Mouse (Mus musculus) forebrain, embryonic 14.5 days (tissue): Measurements from ENCODE around the gene Ces2g. TPM values are rescaled to one million over a fixed set of nuclear protein-coding genes. Genes with fewer than 3 reads are reported as not detected.

Experiments used
- ATAC-seq: fragments of 200-750 bp; cut with Nextera tagmentation; 2 replicates; pipeline ENCODE4 v1.8.0; 2017; ENCODE audit warnings: mild to moderate bottlenecking, moderate library complexity
- DNase-seq: peaks from one replicate; pipeline ENCODE4 v3.0.0-alpha.2; 2015; ENCODE audit warnings: low spot score
- H3K27ac ChIP-seq: fragments of 300-500 bp; sonication (generic); 2 replicates; pipeline ENCODE4 v1.5.1; 2014; ENCODE audit warnings: low read depth, mild to moderate bottlenecking, control low read depth, low read length, moderate library complexity
- H3K27me3 ChIP-seq: fragments of 300-500 bp; sonication (generic); replicated peaks from 2 replicates; pipeline ENCODE4 v1.6.1; 2014; ENCODE audit warnings: low read length, control low read depth, mixed read lengths; ENCODE audit not compliant: control insufficient read depth, insufficient read depth
- H3K36me3 ChIP-seq: fragments of 300-500 bp; sonication (generic); 2 replicates; pipeline ENCODE4 v1.6.1; 2014; ENCODE audit warnings: low read length, control low read depth; ENCODE audit not compliant: control insufficient read depth, insufficient read depth
- H3K4me1 ChIP-seq: fragments of 300-500 bp; sonication (generic); 2 replicates; pipeline ENCODE4 v1.6.1; 2014; ENCODE audit warnings: antibody characterized with exemption, low read length, control low read depth; ENCODE audit not compliant: control insufficient read depth, insufficient read depth
- H3K4me2 ChIP-seq: fragments of 300-500 bp; sonication (generic); 2 replicates; pipeline ENCODE4 v1.6.1; 2014; ENCODE audit warnings: mild to moderate bottlenecking, control low read depth, low read length
- H3K4me3 ChIP-seq: fragments of 300-500 bp; sonication (generic); 2 replicates; pipeline ENCODE4 v1.5.1; 2014; ENCODE audit warnings: low read depth, low read length, control low read depth
- H3K9ac ChIP-seq: fragments of 300-500 bp; sonication (generic); 2 replicates; pipeline ENCODE4 v1.6.1; 2014; ENCODE audit warnings: mild to moderate bottlenecking, low read length, control low read depth, moderate library complexity
- H3K9me3 ChIP-seq: fragments of 300-500 bp; sonication (generic); replicated peaks from 2 replicates; pipeline ENCODE4 v1.6.1; 2016; ENCODE audit warnings: low read length, control low read depth, mixed read lengths; ENCODE audit not compliant: control insufficient read depth
- WGBS: fragments of 180-500 bp; shearing (Covaris S2); extraction: QIAGEN DNeasy Blood & Tissue Kit; methylation state at CpG from one replicate; pipeline ENCODE4 v1.1.7; 2014; 5-methylcytosine and 5-hydroxymethylcytosine counted together
- polyA plus RNA-seq: library from polyadenylated mRNA; unstranded; fragments of >200 nt; fragmentation: Nextera tagmentation; extraction: Ambion mirVana; gene quantifications from 2 replicates; pipeline ENCODE4 v1.2.1, GENCODE M21; 2014

Gene Ces2g
- polyA plus RNA-seq = 0.05 and 0.09 TPM in 2 replicates

GRCm38 (mm10) chr8:104961537-104961961 is at the start of gene Ces2g:
Gene Ces2g (plus strand): TSS chr8:104961718.
- Histone ChIP-seq H3K9me3 (no peaks in the 10 kb centered on the region), H3K9ac (no peak within 1 kb of the TSS), H3K27me3 (no peaks in the 10 kb centered on the region), H3K4me3 (no peak within 1 kb of the TSS), H3K27ac (no peak within 1 kb of the TSS), H3K36me3 (no peaks in the 10 kb centered on the region), H3K4me2 (no peak within 1 kb of the TSS), H3K4me1 (no peaks in the 10 kb centered on the region)
- no peak for DNase-seq
- WGBS = 73% methylated on average over 5 of the region's 5 CpGs
- ATAC-seq = no peak

GRCm38 (mm10) chr8:104925972-104926596 is 35.4 kb upstream of the Ces2g start, which contains the start of gene Ces2e:
Gene Ces2e (plus strand): TSS chr8:104926260.
- WGBS = 74% methylated on average over 5 of the region's 5 CpGs
- Histone ChIP-seq H3K4me3 (no peak within 1 kb of the TSS), H3K4me1 (no peaks in the 10 kb centered on the region), H3K4me2 (no peak within 1 kb of the TSS), H3K27me3 (no peaks in the 10 kb centered on the region), H3K9ac (no peak within 1 kb of the TSS), H3K9me3 (no peaks in the 10 kb centered on the region), H3K36me3 (no peaks in the 10 kb centered on the region), H3K27ac (no peak within 1 kb of the TSS)
- no peak for DNase-seq
- no peak for ATAC-seq

GRCm38 (mm10) chr8:104927301-104927700 is 34.2 kb upstream of the Ces2g start:
- 89% methylated on average over 3 of the region's 3 CpGs for WGBS

GRCm38 (mm10) chr8:104944665-104945064 is 16.9 kb upstream of the Ces2g start:
- Histone ChIP-seq H3K27me3 (no peaks in the 10 kb centered on the region), H3K4me3 (no peak overlapping the region), H3K27ac (no peak overlapping the region), H3K9ac (no peak overlapping the region), H3K36me3 (no peaks in the 10 kb centered on the region), H3K9me3 (no peaks in the 10 kb centered on the region), H3K4me2 (no peak overlapping the region), H3K4me1 (no peaks in the 10 kb centered on the region)
- ATAC-seq (no peak), DNase-seq (no peak)
- 86% methylated on average over 2 of the region's 2 CpGs for WGBS

More at GRCm38 (mm10) chr8:104927301-104927700, 34.2 kb upstream of the Ces2g start:
- H3K27me3 ChIP-seq = no peaks in the 10 kb centered on the region
- H3K4me3 ChIP-seq = no peak overlapping the region
- H3K9me3 ChIP-seq = no peaks in the 10 kb centered on the region
- DNase-seq (no peak), ATAC-seq (no peak)
- no peaks in the 10 kb centered on the region for H3K36me3 ChIP-seq
- no peak overlapping the region for H3K27ac ChIP-seq
- no peak overlapping the region for H3K4me2 ChIP-seq
- no peaks in the 10 kb centered on the region for H3K4me1 ChIP-seq
- H3K9ac ChIP-seq = no peak overlapping the region

GRCm38 (mm10) chr8:104947056-104947455 is 14.5 kb upstream of the Ces2g start, which contains the start of gene Ces2f:
Gene Ces2f (plus strand): TSS chr8:104947356.
- no peak within 1 kb of the TSS for H3K9ac ChIP-seq
- ATAC-seq = no peak

GRCm38 (mm10) chr8:104949031-104949430 is 12.5 kb upstream of the Ces2g start:
- Histone ChIP-seq H3K4me2 (no peak overlapping the region), H3K9me3 (no peaks in the 10 kb centered on the region), H3K36me3 (no peaks in the 10 kb centered on the region), H3K4me3 (no peak overlapping the region), H3K27me3 (no peaks in the 10 kb centered on the region), H3K4me1 (no peaks in the 10 kb centered on the region), H3K9ac (no peak overlapping the region), H3K27ac (no peak overlapping the region)
- ATAC-seq = no peak
- WGBS = 84% methylated on average over 5 of the region's 5 CpGs
- DNase-seq = no peak

More at GRCm38 (mm10) chr8:104947056-104947455, 14.5 kb upstream of the Ces2g start, which contains the start of gene Ces2f:
- H3K9me3 ChIP-seq = no peaks in the 10 kb centered on the region
- no peak within 1 kb of the TSS for H3K27ac ChIP-seq
- H3K36me3 ChIP-seq = no peaks in the 10 kb centered on the region
- no peak within 1 kb of the TSS for H3K4me2 ChIP-seq
- 86% methylated on average over 4 of the region's 4 CpGs for WGBS
- H3K4me3 ChIP-seq = no peak within 1 kb of the TSS
- no peak for DNase-seq
- H3K27me3 ChIP-seq = no peaks in the 10 kb centered on the region
- no peaks in the 10 kb centered on the region for H3K4me1 ChIP-seq

GRCm38 (mm10) chr8:104962229-104962901 is 847 bp downstream of the Ces2g start:
- no peak for ATAC-seq
- Histone ChIP-seq H3K4me2 (no peak overlapping the region), H3K36me3 (no peaks in the 10 kb centered on the region), H3K9ac (no peak overlapping the region), H3K4me3 (no peak overlapping the region), H3K27me3 (no peaks in the 10 kb centered on the region), H3K27ac (no peak overlapping the region), H3K9me3 (no peaks in the 10 kb centered on the region), H3K4me1 (no peaks in the 10 kb centered on the region)
- WGBS = 79% methylated on average over 8 of the region's 8 CpGs
- DNase-seq = no peak

- Histone ChIP-seq H3K27me3 (no peaks in the 10 kb centered on the region), H3K9ac (no peak overlapping the region), H3K4me1 (no peaks in the 10 kb centered on the region), H3K9me3 (no peaks in the 10 kb centered on the region), H3K36me3 (no peaks in the 10 kb centered on the region), H3K27ac (no peak overlapping the region), H3K4me2 (no peak overlapping the region), H3K4me3 (no peak overlapping the region)
- WGBS = 85% methylated on average over 4 of the region's 4 CpGs
- DNase-seq (no peak), ATAC-seq (no peak)
Measured at GRCm38 (mm10) chr8:104963375-104963894, 1.9 kb downstream of the Ces2g start.

GRCm38 (mm10) chr8:104984126-104984525 is 22.6 kb downstream of the Ces2g start:
- no peaks in the 10 kb centered on the region for H3K4me1 ChIP-seq
- DNase-seq = no peak
- no peaks in the 10 kb centered on the region for H3K36me3 ChIP-seq
- H3K9me3 ChIP-seq = peaks cover 7% of the 10 kb centered on the region; the same call in 1 of the 2 replicates
- H3K4me2 ChIP-seq = no peak overlapping the region
- no peak overlapping the region for H3K27ac ChIP-seq
- 91% methylated on average over 5 of the region's 5 CpGs for WGBS
- ATAC-seq = no peak
- no peaks in the 10 kb centered on the region for H3K27me3 ChIP-seq
- no peak overlapping the region for H3K9ac ChIP-seq
- H3K4me3 ChIP-seq = no peak overlapping the region
